Mouse (Mus musculus) liver, adult 10 weeks (tissue): ENCODE data around the gene Gcgr. TPM values are rescaled to one million over a fixed set of nuclear protein-coding genes. Genes with fewer than 3 reads are reported as not detected.

ENCODE experiments used
- polyA plus RNA-seq: library from polyadenylated mRNA; stranded (reverse); fragments of 350-450 nt; fragmentation: Illumina TruSeq; extraction: RNeasy Lipid Tissue Mini Kit (QIAGEN cat#74804); gene quantifications from one replicate; pipeline ENCODE4 v1.2.3, GENCODE M21; 2014; ENCODE audit warnings: low read depth, low replicate concordance

The Gcgr gene
- polyA plus RNA-seq, result 16.2 TPM

DNA sequence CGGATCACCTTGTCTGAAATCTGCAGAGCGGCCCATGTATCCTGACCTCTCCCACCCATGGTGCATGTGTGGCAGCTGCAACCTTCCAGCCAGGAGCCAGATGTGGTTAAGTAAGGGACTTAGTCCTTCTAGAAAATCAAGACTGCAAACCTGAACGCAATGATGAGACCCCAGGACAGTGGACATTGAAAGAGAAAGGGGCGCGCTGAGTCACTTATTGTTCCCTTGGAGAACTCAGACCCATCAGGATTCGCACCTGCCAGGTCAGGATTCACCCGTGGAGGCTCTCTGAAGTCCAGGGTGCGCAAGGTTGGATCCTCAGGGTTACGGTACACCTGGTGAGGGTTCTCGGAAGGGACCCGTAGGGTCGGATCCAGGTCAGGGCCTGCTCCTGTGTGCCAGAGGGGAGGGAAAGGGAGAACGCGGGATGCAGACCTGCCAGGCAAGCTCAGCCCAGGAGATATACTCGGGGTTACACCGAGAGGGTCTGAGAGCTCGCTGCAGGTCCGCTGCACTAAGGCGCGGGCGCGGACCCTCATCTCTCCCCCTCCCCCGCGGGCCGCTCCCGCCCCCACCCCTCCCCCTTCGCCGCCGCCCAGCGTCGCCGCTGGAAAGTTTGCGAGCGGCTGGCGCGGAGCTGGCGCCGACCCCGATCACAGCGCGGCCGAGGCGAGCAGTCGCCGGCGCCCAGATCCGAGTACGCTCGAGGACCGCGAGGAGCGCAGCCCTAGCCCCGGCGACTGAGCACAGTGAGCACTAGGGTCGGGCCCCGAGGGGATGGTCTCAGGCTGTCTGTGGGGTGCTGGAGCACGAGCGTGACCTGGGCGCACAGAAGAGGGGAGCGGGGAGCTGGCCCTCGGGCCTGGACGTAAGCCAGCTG lies at the start of gene Gcgr:
Gene Gcgr, plus strand, starts transcription at position 615 of the 880 bp plus-strand sequence.

DNA sequence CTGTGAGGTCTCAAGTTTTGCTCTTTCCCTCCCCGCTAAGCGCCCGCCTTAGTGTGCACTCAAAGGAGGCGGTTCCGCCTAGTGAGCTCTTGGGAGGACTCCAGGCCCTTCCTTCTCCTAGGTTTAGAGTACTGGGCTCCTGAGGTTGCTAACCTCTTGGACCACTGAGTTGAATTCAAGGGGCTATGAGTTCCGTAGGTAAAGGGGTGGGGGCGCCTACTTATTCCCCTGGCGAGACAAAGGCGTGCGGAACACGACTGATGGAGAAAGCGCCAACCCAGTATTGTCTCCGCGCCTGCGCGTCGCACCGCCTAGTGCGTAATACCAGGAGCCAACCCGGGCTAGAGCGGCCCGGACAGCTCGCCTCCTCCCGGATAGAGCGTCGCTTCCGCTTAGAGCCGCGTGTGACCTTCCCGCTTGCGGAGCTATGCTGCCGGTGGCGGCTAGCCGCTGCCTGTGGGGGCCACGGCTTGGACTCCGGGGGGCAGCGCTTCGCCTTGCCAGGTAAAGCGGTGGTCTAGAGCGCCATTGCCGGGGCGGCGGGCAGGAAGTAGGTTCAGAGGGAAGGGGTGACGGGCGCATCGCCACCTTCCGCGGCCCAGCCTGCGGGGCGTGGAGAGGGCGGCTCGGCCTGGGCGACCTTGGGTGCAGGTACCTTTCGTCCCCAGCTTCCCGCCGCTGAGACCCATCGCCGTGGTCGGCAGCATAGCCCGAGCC lies 46.1 kb upstream of the Gcgr start, which contains the start of gene Mrpl12:
Gene Mrpl12, plus strand, starts transcription at position 349 of the 717 bp plus-strand sequence.

DNA sequence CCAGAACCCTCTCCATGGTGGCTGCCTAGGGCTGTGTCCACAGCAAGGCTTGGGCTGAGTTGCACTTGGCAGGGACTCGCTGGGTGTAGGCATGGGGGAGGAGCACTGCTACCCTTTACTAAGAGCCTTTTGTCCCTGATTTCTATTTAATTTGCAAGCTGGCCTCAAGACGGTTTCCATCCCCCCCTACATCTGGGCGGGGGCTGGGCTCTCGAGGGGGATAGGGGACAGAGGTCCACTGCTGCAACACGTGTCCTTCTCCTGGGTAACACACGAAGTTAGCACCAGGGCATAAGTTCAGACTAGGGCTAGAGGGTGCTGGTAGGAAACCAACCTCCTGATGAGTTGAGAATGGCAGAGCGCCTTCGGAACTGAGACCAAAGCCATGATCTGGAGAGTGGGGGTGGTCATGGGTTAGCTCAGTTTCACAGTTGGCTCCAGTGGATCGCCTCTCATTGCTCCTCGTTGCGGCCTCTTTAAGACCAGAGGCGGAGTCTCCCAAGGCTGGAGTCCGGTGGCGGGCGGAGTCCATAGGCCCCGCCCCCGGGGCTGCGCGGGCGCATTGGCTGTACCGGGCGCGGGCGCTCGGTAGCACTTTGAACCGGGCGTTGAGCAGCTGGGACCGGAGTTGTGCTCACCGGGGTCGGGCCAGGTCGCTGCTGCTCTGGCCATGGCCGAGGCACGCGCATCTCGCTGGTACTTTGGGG lies 39.0 kb upstream of the Gcgr start, which contains the start of gene Slc25a10:
Gene Slc25a10, plus strand, starts transcription at position 524 of the 707 bp plus-strand sequence.

GRCm38 (mm10) chr11:120549168-120549945 lies 18.9 kb downstream of the Gcgr start, which contains the start of gene Mcrip1:
Mcrip1 (minus strand) TSS chr11:120549727.

DNA sequence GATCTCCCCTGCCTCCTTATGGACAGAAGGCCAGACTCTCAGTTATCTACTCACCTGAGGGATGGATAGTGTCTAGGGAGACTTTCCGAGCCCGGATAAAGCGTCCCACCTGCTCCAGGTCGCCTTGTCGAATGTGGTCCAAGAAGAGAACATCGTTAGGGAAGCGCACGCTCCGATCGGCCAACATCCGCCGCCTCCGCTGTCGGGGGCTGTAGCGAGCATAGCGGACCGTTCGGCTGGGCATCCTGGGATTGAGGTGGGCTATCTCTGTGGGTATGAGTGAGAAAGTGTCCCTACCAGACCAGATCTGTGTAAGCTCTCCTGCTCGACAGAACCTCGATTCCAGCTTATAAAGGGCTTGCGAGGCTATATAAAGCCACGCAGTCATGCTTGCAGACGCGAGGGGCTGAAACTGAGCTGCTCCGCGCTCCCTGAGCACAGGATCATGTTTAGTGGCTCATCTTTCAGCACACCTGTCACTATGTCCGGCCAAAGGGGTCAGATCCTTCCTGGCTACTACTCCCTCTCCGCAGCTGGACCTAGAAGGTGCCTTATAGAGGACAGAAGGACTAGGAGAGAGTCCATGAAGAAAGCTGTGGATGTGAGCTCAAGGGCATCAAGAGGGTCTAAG lies 20.4 kb downstream of the Gcgr start, which contains the start of gene Ppp1r27:
Gene Ppp1r27, minus strand, starts transcription at position 323 of the 631 bp plus-strand sequence.

GRCm38 (mm10) chr11:120572752-120573584 lies 42.5 kb downstream of the Gcgr start, which contains the start of gene P4hb:
P4hb (minus strand) TSS chr11:120573253.

GRCm38 (mm10) chr11:120581490-120582267 lies 51.2 kb downstream of the Gcgr start, which contains the start of gene Arhgdia:
Arhgdia (minus strand) TSS chr11:120581624.

Other genes starting within 250 kb of the Gcgr start
- 121 TPM for gene Actg1, start 182.2 kb upstream of the Gcgr start, polyA plus RNA-seq
- not detected for gene Fscn2, start 169.2 kb upstream of the Gcgr start, polyA plus RNA-seq
- not detected for gene Faap100, start 151.9 kb upstream of the Gcgr start, polyA plus RNA-seq
- gene Nploc4, start 93.0 kb upstream of the Gcgr start, polyA plus RNA-seq, result 20.5 TPM
- not detected for gene Tspan10, start 88.1 kb upstream of the Gcgr start, polyA plus RNA-seq
- gene Pde6g, start 77.2 kb upstream of the Gcgr start, polyA plus RNA-seq, result not detected
- 0.56 TPM for gene Oxld1, start 72.6 kb upstream of the Gcgr start, polyA plus RNA-seq
- 5.4 TPM for gene Ccdc137, start 72.6 kb upstream of the Gcgr start, polyA plus RNA-seq
- gene Arl16, start 63.1 kb upstream of the Gcgr start, polyA plus RNA-seq, result 6.2 TPM
- 8.1 TPM for gene Mrpl12, start 46.1 kb upstream of the Gcgr start, polyA plus RNA-seq
- gene Slc25a10, start 38.9 kb upstream of the Gcgr start, polyA plus RNA-seq, result 5.5 TPM
- 1.0 TPM for gene Mcrip1, start 19.0 kb downstream of the Gcgr start, polyA plus RNA-seq
- gene Ppp1r27, start 20.4 kb downstream of the Gcgr start, polyA plus RNA-seq, result not detected
- gene P4hb, start 42.6 kb downstream of the Gcgr start, polyA plus RNA-seq, result 507 TPM
- gene Arhgdia, start 50.9 kb downstream of the Gcgr start, polyA plus RNA-seq, result 9.6 TPM
- gene Alyref, start 67.7 kb downstream of the Gcgr start, polyA plus RNA-seq, result 8.3 TPM
- gene Anapc11, start 67.7 kb downstream of the Gcgr start, polyA plus RNA-seq, result 5.2 TPM
- gene Npb, start 77.8 kb downstream of the Gcgr start, polyA plus RNA-seq, result not detected
- 110 TPM for gene Pcyt2, start 87.2 kb downstream of the Gcgr start, polyA plus RNA-seq
- 8.9 TPM for gene Sirt7, start 94.5 kb downstream of the Gcgr start, polyA plus RNA-seq
- 13.1 TPM for gene Mafg, start 102.9 kb downstream of the Gcgr start, polyA plus RNA-seq
- not detected for gene Pycr1, start 113.1 kb downstream of the Gcgr start, polyA plus RNA-seq
- gene Myadml2, start 117.5 kb downstream of the Gcgr start, polyA plus RNA-seq, result not detected
- gene Notum, start 130.5 kb downstream of the Gcgr start, polyA plus RNA-seq, result 1.4 TPM
- gene Aspscr1, start 142.3 kb downstream of the Gcgr start, polyA plus RNA-seq, result 5.6 TPM
- gene Cenpx, start 183.0 kb downstream of the Gcgr start, polyA plus RNA-seq, result 4.1 TPM
- gene Lrrc45, start 183.2 kb downstream of the Gcgr start, polyA plus RNA-seq, result 0.16 TPM
- gene Rac3, start 190.8 kb downstream of the Gcgr start, polyA plus RNA-seq, result not detected
- 13.1 TPM for gene Dcxr, start 196.6 kb downstream of the Gcgr start, polyA plus RNA-seq
- not detected for gene Cbr2, start 201.4 kb downstream of the Gcgr start, polyA plus RNA-seq
- gene Hmga1b, start 232.1 kb downstream of the Gcgr start, polyA plus RNA-seq, result not detected